22 mouse cellular contexts compared by ENCODE assay signal in genomic region chr10:32052045-32052444, GRCm38 (mm10).
DNase-seq lines count a peak whose midpoint lies in the region; ATAC-seq lines count a peak whose summit lies in the region.
"Had no signal": no experiment of that assay in that cellular context is flagged by ENCODE, and none has a peak within 500 bp of the region (broad histone marks: within the 10 kb centered on the region; RNA-seq: fewer than 3 reads in every experiment).

No protein-coding gene starts in this region.

- H3K9ac ChIP-seq in forebrain, embryonic 13.5 days = no peak overlapping the region
- no peak overlapping the region for H3K9ac ChIP-seq in heart, embryonic 11.5 days (ENCODE audit: low read depth, low read length)
- H3K9ac ChIP-seq: embryonic facial prominence, embryonic 13.5 days; heart, embryonic 12.5 days; hindbrain, embryonic 13.5 days had no signal

- H3K9me3 ChIP-seq in forebrain, embryonic 13.5 days (replicated peaks) = no peaks in the 10 kb centered on the region
- no peaks in the 10 kb centered on the region for H3K9me3 ChIP-seq in forebrain, embryonic 10.5 days
- H3K9me3 ChIP-seq in heart, embryonic 11.5 days (replicated peaks; ENCODE audit: control insufficient read depth, low read length) = no peaks in the 10 kb centered on the region
- H3K9me3 ChIP-seq: embryonic facial prominence, embryonic 13.5 days; heart, embryonic 12.5 days; hindbrain, embryonic 13.5 days had no signal

- WGBS in forebrain, embryonic 13.5 days = 90% methylated on average over 6 of the region's 6 CpGs
- 90% methylated on average over 6 of the region's 6 CpGs for WGBS in forebrain, embryonic 10.5 days
- 65% methylated on average over 6 of the region's 6 CpGs for WGBS in heart, embryonic 11.5 days (ENCODE audit: insufficient replicate concordance)

- no peaks in the 10 kb centered on the region for H3K4me1 ChIP-seq in forebrain, embryonic 13.5 days
- no peaks in the 10 kb centered on the region for H3K4me1 ChIP-seq in forebrain, embryonic 10.5 days
- no peaks in the 10 kb centered on the region for H3K4me1 ChIP-seq in heart, embryonic 11.5 days (ENCODE audit: control insufficient read depth, insufficient read depth, low read length)
- H3K4me1 ChIP-seq: embryonic facial prominence, embryonic 13.5 days; heart, embryonic 12.5 days; hindbrain, embryonic 13.5 days had no signal

- H3K27ac ChIP-seq in forebrain, embryonic 13.5 days = no peak overlapping the region
- no peak overlapping the region for H3K27ac ChIP-seq in forebrain, embryonic 10.5 days
- no peak overlapping the region for H3K27ac ChIP-seq in heart, embryonic 11.5 days (ENCODE audit: low read depth, low read length)
- H3K27ac ChIP-seq: embryonic facial prominence, embryonic 13.5 days; hindbrain, embryonic 13.5 days; hindbrain, postnatal 0 days had no signal

- H3K27me3 ChIP-seq in forebrain, embryonic 13.5 days = no peaks in the 10 kb centered on the region
- H3K27me3 ChIP-seq in forebrain, embryonic 10.5 days (ENCODE audit: poor library complexity, severe bottlenecking) = no peaks in the 10 kb centered on the region
- H3K27me3 ChIP-seq in heart, embryonic 11.5 days (ENCODE audit: control insufficient read depth, insufficient read depth, low read length) = no peaks in the 10 kb centered on the region
- H3K27me3 ChIP-seq: embryonic facial prominence, embryonic 13.5 days; heart, embryonic 12.5 days; hindbrain, embryonic 13.5 days had no signal

- H3K4me2 ChIP-seq in forebrain, embryonic 13.5 days = no peak overlapping the region
- H3K4me2 ChIP-seq in heart, embryonic 11.5 days = no peak overlapping the region
- H3K4me2 ChIP-seq: embryonic facial prominence, embryonic 13.5 days; heart, embryonic 12.5 days; hindbrain, embryonic 13.5 days had no signal

- no peak for DNase-seq in forebrain, embryonic 10.5 days (ENCODE audit: extremely low spot score, low spot score)
- DNase-seq in frontal cortex, postnatal 25 days (ENCODE audit: low spot score in 2 of 2) = no peak
- DNase-seq in heart, adult 8-10 months (ENCODE audit: low spot score) = peak; percentile 23
- peak; percentile 20 for DNase-seq in brain, adult 2 months (ENCODE audit: low read depth, low spot score)
- DNase-seq: adrenal gland, adult 8-10 months; adrenal gland, postnatal 36 days; B cell, adult 2 months; cerebellum, adult 11 months; cerebellum, adult 8-10 months; cerebellum, postnatal 14 days; gastrocnemius, postnatal 36 days; kidney, adult 11 months; kidney, adult 9 months had no signal

- H3K4me3 ChIP-seq in forebrain, embryonic 13.5 days = no peak overlapping the region
- H3K4me3 ChIP-seq in forebrain, embryonic 10.5 days = no peak overlapping the region
- H3K4me3 ChIP-seq in heart, embryonic 11.5 days (ENCODE audit: low read depth, low read length) = no peak overlapping the region
- H3K4me3 ChIP-seq: embryonic facial prominence, embryonic 13.5 days; heart, embryonic 12.5 days; hindbrain, embryonic 13.5 days had no signal

- no peaks in the 10 kb centered on the region for H3K36me3 ChIP-seq in forebrain, embryonic 13.5 days (ENCODE audit: poor library complexity, severe bottlenecking)
- H3K36me3 ChIP-seq in forebrain, embryonic 10.5 days (replicated peaks) = no peaks in the 10 kb centered on the region
- no peaks in the 10 kb centered on the region for H3K36me3 ChIP-seq in heart, embryonic 11.5 days (ENCODE audit: control insufficient read depth, insufficient read depth, low read length)
- H3K36me3 ChIP-seq: embryonic facial prominence, embryonic 13.5 days; G1E; heart, embryonic 12.5 days; hindbrain, embryonic 13.5 days had no signal

- peak; percentile 21; the same call in 1 of the 2 replicates for ATAC-seq in forebrain, embryonic 13.5 days
- peak; percentile 51 for ATAC-seq in frontal cortex, adult (ENCODE audit: low TSS enrichment)
- no peak for ATAC-seq in heart, embryonic 11.5 days (replicated peaks; ENCODE audit: insufficient number of reproducible peaks, low FRiP score, low TSS enrichment)
- ATAC-seq: CD4-positive, CD25-positive, alpha-beta regulatory T cell, adult 4 months; hindbrain, postnatal 0 days had no signal

Comparison
In these comparisons a context has a peak if more than half of its experiments do, and no peak if none do; other contexts are left out.
1. DNase-seq: peak in heart, adult 8-10 months (single experiment) and brain, adult 2 months (single experiment); none in forebrain, embryonic 10.5 days (single experiment) and frontal cortex, postnatal 25 days (0 of 2).